Mouse (Mus musculus) kidney, embryonic 15.5 days (tissue): ENCODE measurements around the gene Galnt9. TPM values are rescaled to one million over a fixed set of nuclear protein-coding genes. Genes with fewer than 3 reads are reported as not detected.
A peak's percentile ranks its signal among the peaks of the same experiment; 100 is the strongest.

Source experiments
- ATAC-seq: fragments of 200-750 bp; cut with Nextera tagmentation; replicated peaks from 2 replicates; pipeline ENCODE4 v1.8.0; 2017; ENCODE audit warnings: moderate TSS enrichment; ENCODE audit not compliant: low FRiP score
- H3K27ac ChIP-seq: fragments of 300-500 bp; sonication (generic); 2 replicates; pipeline ENCODE4 v1.5.1; 2015; ENCODE audit warnings: mild to moderate bottlenecking, inconsistent platforms
- H3K27me3 ChIP-seq: fragments of 300-500 bp; sonication (generic); 2 replicates; pipeline ENCODE4 v1.6.1; 2015; ENCODE audit warnings: inconsistent platforms
- H3K36me3 ChIP-seq: fragments of 300-500 bp; sonication (generic); 2 replicates; pipeline ENCODE4 v1.6.1; 2015; ENCODE audit warnings: inconsistent platforms
- H3K4me1 ChIP-seq: fragments of 300-500 bp; sonication (generic); 2 replicates; pipeline ENCODE4 v1.6.1; 2015; ENCODE audit warnings: inconsistent platforms
- H3K4me2 ChIP-seq: fragments of 300-500 bp; sonication (generic); 2 replicates; pipeline ENCODE4 v1.6.1; 2015; ENCODE audit warnings: moderate library complexity, mild to moderate bottlenecking, inconsistent platforms
- H3K4me3 ChIP-seq: fragments of 300-500 bp; sonication (generic); replicated peaks from 2 replicates; pipeline ENCODE4 v1.5.1; 2015; ENCODE audit warnings: mild to moderate bottlenecking, inconsistent platforms
- H3K9ac ChIP-seq: fragments of 300-500 bp; sonication (generic); 2 replicates; pipeline ENCODE4 v1.6.1; 2015; ENCODE audit warnings: mild to moderate bottlenecking, inconsistent platforms
- H3K9me3 ChIP-seq: fragments of 300-500 bp; sonication (generic); replicated peaks from 2 replicates; pipeline ENCODE4 v1.6.1; 2016; ENCODE audit warnings: inconsistent platforms
- WGBS: fragments of 180-500 bp; shearing (Covaris S2); methylation state at CpG from one replicate; pipeline ENCODE4 v1.1.7; 2015; ENCODE audit warnings: mixed read lengths; 5-methylcytosine and 5-hydroxymethylcytosine counted together
- polyA plus RNA-seq: library from polyadenylated mRNA; unstranded; fragments of >200 nt; fragmentation: Nextera tagmentation; extraction: Ambion mirVana; gene quantifications from 2 replicates; pipeline ENCODE4 v1.2.1, GENCODE M21; 2015

Galnt9 gene
- polyA plus RNA-seq, 1 experiment from 2014 or later, result 0.51 TPM

DNA sequence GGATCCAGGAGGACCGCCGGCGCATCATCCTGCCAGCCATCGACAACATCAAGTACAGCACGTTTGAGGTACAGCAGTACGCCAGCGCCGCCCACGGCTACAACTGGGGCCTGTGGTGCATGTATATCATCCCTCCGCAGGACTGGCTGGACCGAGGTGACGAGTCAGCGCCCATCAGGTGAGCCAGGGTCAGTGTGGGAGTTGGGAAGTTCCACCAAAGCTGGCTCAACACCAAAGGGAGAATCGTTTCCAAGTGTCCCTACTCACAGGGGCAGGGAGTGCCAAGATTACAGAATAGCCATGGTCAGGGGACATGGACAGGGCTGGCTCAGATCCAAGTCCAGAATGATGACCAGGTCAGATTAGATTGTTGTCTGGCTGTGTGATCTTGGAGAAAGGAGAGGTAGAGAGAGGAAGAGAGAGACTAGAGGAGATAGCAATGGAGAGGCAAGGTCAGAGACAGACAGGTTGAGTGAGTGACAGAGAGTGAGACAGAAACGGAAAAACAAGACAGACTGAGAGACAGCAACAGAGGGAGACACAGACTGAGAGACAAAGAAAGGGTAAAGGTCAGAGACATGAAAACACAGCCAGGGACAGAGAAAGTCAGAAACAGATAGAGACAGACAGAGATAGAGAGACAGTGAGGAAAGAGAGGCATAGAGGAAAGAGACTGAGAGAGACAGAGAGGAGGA is 52.1 kb downstream of the Galnt9 start:
- Histone ChIP-seq H3K9me3 (no peaks in the 10 kb centered on the region), H3K27me3 (no peaks in the 10 kb centered on the region), H3K36me3 (no peaks in the 10 kb centered on the region), H3K9ac (no peak overlapping the region), H3K4me1 (peaks cover 34% of the 10 kb centered on the region), H3K27ac (no peak overlapping the region), H3K4me3 (no peak overlapping the region), H3K4me2 (no peak overlapping the region)
- no peak for ATAC-seq
- 71% methylated on average over 15 of the region's 15 CpGs for WGBS

DNA sequence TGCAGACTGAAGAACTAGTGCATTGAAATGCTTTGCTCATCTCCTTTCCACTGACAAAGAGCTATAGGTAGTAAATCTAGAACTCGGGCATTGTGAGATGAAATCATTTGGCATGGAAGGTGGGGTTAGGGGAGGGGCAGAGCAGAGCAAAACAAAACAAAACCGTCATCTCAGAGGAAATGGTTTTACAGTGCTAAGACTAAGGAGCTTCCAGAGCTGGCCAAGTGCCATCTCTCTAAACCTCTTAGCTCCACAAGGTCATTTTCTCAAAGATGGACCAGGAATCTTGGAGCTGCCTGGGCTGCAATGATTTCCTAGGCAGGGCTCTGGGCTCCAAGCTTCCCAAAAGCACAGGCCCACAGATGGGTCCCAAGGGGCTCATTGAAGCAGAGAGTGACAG is 53.3 kb downstream of the Galnt9 start:
- no peak overlapping the region for H3K4me3 ChIP-seq
- H3K4me2 ChIP-seq, result no peak overlapping the region
- H3K27ac ChIP-seq, result no peak overlapping the region
- 24% methylated on average over 2 of the region's 2 CpGs for WGBS
- peaks cover 34% of the 10 kb centered on the region for H3K4me1 ChIP-seq
- no peak for ATAC-seq
- no peaks in the 10 kb centered on the region for H3K36me3 ChIP-seq
- H3K9ac ChIP-seq, result no peak overlapping the region
- no peaks in the 10 kb centered on the region for H3K9me3 ChIP-seq
- H3K27me3 ChIP-seq, result no peaks in the 10 kb centered on the region

- Histone ChIP-seq H3K4me3 (0 out of 2 replicates have a peak overlapping the region, but pooled peaks have one; percentile 8), H3K9me3 (no peaks in the 10 kb centered on the region), H3K36me3 (no peaks in the 10 kb centered on the region), H3K4me1 (peaks cover 34% of the 10 kb centered on the region), H3K27me3 (no peaks in the 10 kb centered on the region), H3K4me2 (peak overlapping the region; percentile 31), H3K27ac (peak overlapping the region; percentile 56), H3K9ac (no peak overlapping the region)
- peak; percentile 61 for ATAC-seq
- WGBS, result 19% methylated on average over 12 of the region's 12 CpGs
Measured at GRCm38 (mm10) chr5:110598298-110599095, 54.3 kb downstream of the Galnt9 start.

GRCm38 (mm10) chr5:110603016-110603685 is 59.0 kb downstream of the Galnt9 start:
- Histone ChIP-seq H3K4me2 (no peak overlapping the region), H3K27ac (no peak overlapping the region)
- ATAC-seq, result no peak

GRCm38 (mm10) chr5:110604311-110604710 is 60.2 kb downstream of the Galnt9 start:
- Histone ChIP-seq H3K9ac (no peak overlapping the region), H3K9me3 (no peaks in the 10 kb centered on the region), H3K27ac (no peak overlapping the region), H3K27me3 (no peaks in the 10 kb centered on the region), H3K4me3 (no peak overlapping the region), H3K36me3 (no peaks in the 10 kb centered on the region), H3K4me2 (no peak overlapping the region), H3K4me1 (peaks cover 1% of the 10 kb centered on the region; the same call in 1 of the 2 replicates)
- 92% methylated on average over 2 of the region's 2 CpGs for WGBS
- no peak for ATAC-seq

More at GRCm38 (mm10) chr5:110603016-110603685, 59.0 kb downstream of the Galnt9 start:
- no peaks in the 10 kb centered on the region for H3K36me3 ChIP-seq
- 76% methylated on average over 7 of the region's 7 CpGs for WGBS
- no peaks in the 10 kb centered on the region for H3K27me3 ChIP-seq
- no peak overlapping the region for H3K4me3 ChIP-seq
- H3K9me3 ChIP-seq, result no peaks in the 10 kb centered on the region
- peaks cover 13% of the 10 kb centered on the region for H3K4me1 ChIP-seq
- H3K9ac ChIP-seq, result no peak overlapping the region

GRCm38 (mm10) chr5:110605531-110606221 is 61.5 kb downstream of the Galnt9 start:
- H3K27me3 ChIP-seq, result no peaks in the 10 kb centered on the region
- 51% methylated on average over 5 of the region's 5 CpGs for WGBS
- no peak overlapping the region for H3K4me2 ChIP-seq
- ATAC-seq, result no peak
- H3K36me3 ChIP-seq, result no peaks in the 10 kb centered on the region
- H3K9ac ChIP-seq, result no peak overlapping the region
- no peak overlapping the region for H3K27ac ChIP-seq
- no peaks in the 10 kb centered on the region for H3K4me1 ChIP-seq
- no peak overlapping the region for H3K4me3 ChIP-seq
- no peaks in the 10 kb centered on the region for H3K9me3 ChIP-seq

DNA sequence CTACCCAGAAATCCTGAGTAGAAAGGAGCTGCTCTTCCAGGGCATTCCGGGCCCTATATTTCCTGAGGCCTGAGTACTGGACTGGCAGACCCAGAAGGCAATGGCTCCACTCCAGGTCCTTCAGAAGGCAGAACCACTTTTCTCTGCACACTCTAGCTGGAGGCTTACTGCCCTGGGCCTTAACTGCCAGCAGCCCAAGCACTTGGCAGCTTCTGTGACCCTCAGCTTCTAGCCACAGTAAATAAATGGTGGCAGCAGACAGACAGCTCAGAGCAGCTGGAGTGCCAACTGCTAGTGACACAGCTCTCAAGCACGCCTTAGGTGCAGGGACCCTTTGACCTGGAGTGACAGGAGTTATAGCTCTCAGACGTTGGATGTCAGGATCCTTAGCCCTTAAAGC is 63.6 kb downstream of the Galnt9 start:
- H3K4me1 ChIP-seq, result no peaks in the 10 kb centered on the region
- WGBS, result 43% methylated on average over 3 of the region's 3 CpGs
- no peaks in the 10 kb centered on the region for H3K36me3 ChIP-seq
- H3K27me3 ChIP-seq, result no peaks in the 10 kb centered on the region
- H3K4me3 ChIP-seq, result no peak overlapping the region
- no peak overlapping the region for H3K4me2 ChIP-seq
- no peak overlapping the region for H3K9ac ChIP-seq
- no peak overlapping the region for H3K27ac ChIP-seq
- H3K9me3 ChIP-seq, result no peaks in the 10 kb centered on the region
- ATAC-seq, result no peak

DNA sequence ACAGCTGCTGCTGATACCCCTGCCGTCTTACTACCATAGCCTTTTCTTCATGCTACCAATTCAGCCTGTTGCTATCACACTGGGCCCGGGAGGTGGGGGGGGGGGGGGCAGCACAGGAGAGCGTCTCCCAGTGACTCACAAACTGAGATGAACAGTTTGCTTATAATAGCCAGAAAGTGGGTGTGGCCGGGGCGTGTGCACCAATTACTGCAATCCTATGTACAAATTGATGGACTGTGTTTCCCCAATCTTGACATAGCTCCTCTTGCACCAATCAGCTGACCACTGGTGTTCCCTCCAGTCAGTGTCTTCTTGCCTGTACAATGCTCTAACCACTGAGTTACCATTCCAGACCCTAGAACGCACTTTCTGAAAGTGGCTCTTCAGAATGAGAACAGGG is 64.2 kb downstream of the Galnt9 start:
- Histone ChIP-seq H3K27me3 (no peaks in the 10 kb centered on the region), H3K4me3 (no peak overlapping the region), H3K9ac (no peak overlapping the region), H3K4me1 (no peaks in the 10 kb centered on the region), H3K4me2 (no peak overlapping the region), H3K36me3 (no peaks in the 10 kb centered on the region), H3K27ac (no peak overlapping the region), H3K9me3 (no peaks in the 10 kb centered on the region)
- WGBS, result 80% methylated on average over 6 of the region's 6 CpGs
- no peak for ATAC-seq

GRCm38 (mm10) chr5:110608941-110609340 is 64.8 kb downstream of the Galnt9 start:
- 68% methylated on average over 8 of the region's 8 CpGs for whole genome bisulfite sequencing
- no peak overlapping the region for H3K4me2 ChIP-seq
- H3K4me3 ChIP-seq, result no peak overlapping the region
- H3K36me3 ChIP-seq, result no peaks in the 10 kb centered on the region
- ATAC-seq, result no peak
- no peaks in the 10 kb centered on the region for H3K27me3 ChIP-seq
- H3K9me3 ChIP-seq, result no peaks in the 10 kb centered on the region
- no peaks in the 10 kb centered on the region for H3K4me1 ChIP-seq
- H3K27ac ChIP-seq, result no peak overlapping the region
- no peak overlapping the region for H3K9ac ChIP-seq

DNA sequence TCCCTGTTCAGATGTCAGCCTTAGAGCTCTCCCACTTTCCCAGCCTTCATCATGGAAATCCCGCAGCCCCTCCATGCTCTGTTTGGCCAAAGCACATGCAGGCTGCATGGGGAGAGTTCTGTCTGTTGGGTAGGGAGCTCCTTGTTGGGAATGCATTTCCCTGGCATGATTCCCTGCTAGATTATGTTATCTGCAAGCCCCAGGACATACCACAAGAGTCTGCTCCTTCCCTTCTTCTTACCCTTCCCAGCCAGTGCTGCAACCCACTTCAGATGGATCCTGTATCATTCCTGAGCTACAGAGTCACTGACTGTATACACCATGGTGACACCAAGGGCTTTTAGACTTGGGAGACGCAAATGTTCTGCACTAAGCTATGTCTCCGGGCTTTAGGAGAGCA is 65.3 kb downstream of the Galnt9 start:
- no peak for ATAC-seq
- 75% methylated on average over 3 of the region's 3 CpGs for WGBS
- no peaks in the 10 kb centered on the region for H3K36me3 ChIP-seq

GRCm38 (mm10) chr5:110609868-110610267 is 65.7 kb downstream of the Galnt9 start:
- Histone ChIP-seq H3K9ac (no peak overlapping the region), H3K36me3 (no peaks in the 10 kb centered on the region), H3K27ac (no peak overlapping the region), H3K4me3 (no peak overlapping the region), H3K9me3 (no peaks in the 10 kb centered on the region), H3K4me2 (no peak overlapping the region), H3K27me3 (no peaks in the 10 kb centered on the region), H3K4me1 (no peaks in the 10 kb centered on the region)
- no peak for ATAC-seq
- 72% methylated on average over 5 of the region's 5 CpGs for WGBS

More for the DNA sequence above, 65.3 kb downstream of the Galnt9 start:
- H3K9ac ChIP-seq, result no peak overlapping the region
- no peak overlapping the region for H3K4me3 ChIP-seq
- H3K27ac ChIP-seq, result no peak overlapping the region
- no peaks in the 10 kb centered on the region for H3K9me3 ChIP-seq
- no peak overlapping the region for H3K4me2 ChIP-seq
- no peaks in the 10 kb centered on the region for H3K4me1 ChIP-seq
- H3K27me3 ChIP-seq, result no peaks in the 10 kb centered on the region
